Mouse (Mus musculus): Measurements from ENCODE around the gene Cir1.

The Cir1 gene

GRCm38 (mm10) chr2:73271459-73272161 is 40.9 kb downstream of the Cir1 start, which contains the start of gene Sp9:
TSS of gene Sp9 (plus strand) at chr2:73271925.
- peak; percentile 54 to 64 for DNase-seq

DNA sequence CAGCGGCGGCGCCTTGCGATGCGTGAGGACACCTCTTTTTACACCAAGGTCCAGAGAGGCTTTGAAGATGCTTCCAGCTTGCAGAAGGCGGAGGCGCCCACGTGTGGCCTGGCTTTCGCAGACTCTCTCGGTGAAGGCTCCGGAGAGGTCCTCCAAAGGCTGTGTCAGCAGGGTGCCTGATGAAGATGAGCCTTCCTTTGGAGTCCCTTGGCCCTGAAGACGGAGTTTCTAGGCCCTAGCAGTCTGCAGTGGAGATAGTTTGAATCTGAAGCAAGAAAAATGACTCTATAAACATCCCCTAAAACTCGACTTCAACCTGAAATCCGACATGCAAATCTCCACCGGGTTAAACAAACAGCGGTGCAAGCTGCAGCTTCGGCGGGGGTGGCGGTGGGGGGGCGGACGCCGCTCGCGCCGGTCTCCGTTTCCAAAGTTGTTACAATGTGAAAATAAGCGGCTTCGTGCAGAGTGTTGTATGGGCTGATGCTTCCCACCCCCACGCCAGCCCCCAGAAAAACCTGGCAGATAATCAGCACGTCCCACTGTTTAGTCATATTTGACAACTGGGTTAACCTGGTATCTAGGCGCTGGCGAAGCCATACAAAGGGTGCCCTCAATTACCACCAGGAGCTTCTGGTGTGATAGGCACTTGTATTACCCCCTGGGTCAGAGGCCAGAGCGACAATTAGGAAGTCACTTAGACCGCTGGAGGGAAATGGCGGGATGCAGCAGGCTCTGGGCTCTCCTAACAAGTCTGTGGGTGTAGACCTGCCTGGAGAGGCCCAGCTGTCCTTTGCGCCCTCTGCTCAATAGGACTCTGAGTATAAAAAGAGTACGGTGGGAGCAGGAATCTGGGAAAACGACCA is 41.7 kb downstream of the Cir1 start:
- peak; percentile 13 to 51 for DNase-seq

DNA sequence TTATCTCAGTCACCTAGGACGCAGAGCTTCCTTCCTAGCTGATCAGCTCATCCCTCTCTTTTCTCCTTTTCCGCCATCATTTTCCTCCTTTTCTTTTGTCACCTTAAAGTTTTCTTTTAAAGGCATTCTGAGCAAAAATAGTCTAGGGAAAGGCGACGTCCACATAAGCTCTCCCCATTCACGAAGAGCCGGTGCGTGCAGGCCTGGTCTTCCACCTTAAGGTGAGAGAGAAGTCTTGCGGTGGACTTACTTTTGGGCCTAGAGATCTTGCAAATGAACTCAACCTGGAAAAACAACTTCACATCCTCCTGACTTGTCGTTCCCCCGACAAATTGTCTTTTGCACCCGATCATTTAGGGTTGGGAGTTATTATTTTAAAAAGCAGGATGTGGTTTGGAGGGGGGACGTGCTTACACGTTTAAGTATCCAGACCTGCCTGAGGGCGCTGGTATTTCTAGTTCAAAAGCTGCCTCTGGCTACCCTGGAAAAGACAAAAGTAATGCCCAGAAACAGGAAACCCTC is 42.4 kb downstream of the Cir1 start:
- peak in 1 of 2 experiments; percentile 42 for DNase-seq

GRCm38 (mm10) chr2:73269666-73270065 is 42.8 kb downstream of the Cir1 start:
- DNase-seq: peak; percentile 33 to 38

DNA sequence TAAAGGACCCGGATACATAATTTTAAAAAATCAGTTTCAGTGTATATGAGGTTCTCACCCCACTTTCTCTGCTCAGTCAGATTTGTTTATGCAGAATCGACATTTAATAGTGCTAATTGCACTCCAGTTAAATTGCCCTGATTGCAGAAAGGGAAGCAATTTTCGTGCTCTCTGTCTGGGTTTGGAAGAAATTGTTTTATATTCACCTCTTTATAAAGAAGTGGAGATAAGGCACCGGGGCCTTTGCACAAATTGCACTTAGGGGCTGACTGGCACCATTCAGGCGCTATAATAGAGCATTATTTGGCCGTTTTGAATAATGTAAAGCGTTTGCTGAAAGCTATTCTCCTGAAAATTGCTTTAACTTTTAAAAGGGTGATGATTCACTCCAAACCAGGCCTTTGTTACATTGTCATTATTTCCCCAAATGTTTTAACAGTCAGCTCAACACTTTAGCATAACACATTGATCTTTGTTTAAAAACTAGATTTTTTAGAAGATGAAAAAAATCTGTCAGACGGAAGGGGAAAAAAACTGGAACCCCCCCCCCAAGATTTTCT is 43.6 kb downstream of the Cir1 start:
- DNase-seq: peak in 1 of 2 experiments; percentile 22

DNA sequence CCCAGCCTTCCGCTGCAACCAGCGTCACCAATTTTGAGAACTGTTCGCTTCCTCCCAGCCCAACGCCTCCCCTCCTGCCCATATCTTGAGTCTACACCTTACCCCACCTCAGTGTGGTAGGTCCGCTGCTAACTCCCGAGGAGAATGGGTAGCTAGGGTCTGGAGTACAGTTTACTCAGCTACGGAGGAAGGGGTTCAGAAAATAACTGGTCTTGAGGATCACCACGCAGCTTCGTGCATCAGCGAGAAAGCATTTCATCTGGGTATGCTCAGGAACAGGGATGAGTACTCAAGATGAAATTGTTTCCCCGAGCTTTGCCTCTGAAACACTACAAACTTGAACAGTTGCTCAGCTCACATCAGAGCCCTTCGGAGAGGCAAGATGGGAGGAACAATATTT is 44.2 kb downstream of the Cir1 start:
- peak in 1 of 2 experiments; percentile 28 for DNase-seq

DNA sequence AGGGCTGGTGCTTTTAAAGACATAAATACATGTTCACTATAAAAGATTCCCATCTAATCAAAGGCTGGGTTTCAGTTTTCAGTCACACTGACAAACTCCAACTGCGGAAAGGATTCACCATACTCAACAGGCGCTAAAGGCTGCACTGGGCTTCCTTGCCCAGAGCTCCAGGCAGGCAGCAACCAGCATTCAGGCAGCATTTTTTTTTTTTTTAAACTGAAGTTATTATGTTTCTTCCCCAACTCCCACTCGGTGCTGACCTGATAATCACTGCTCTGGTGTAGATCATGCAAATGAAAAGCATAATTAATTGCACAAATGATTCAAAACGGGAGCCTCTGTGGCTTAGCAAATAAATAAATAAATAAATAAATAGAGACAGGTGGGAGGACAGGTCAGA is 44.7 kb downstream of the Cir1 start:
- DNase-seq: peak in 1 of 2 experiments; percentile 22

DNA sequence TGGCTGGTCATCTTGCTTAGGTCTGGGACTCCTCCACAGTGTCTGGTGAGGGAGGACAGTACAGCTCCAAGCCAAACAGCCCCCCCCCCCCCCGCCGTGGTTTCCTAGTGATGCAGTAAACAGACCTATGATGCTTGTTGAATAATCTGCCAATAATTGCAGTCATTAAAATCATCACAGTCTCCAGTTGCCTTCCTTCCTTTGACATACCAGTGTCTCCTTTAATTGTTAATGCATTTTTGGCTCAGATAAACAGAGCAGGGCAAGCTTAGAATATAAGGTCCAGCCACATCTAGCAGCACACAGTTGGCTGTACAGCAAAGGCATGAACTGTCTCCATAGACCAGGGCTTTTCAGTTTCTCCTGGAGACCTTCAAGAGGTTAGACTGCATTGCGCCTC is 45.3 kb downstream of the Cir1 start:
- peak in 1 of 2 experiments; percentile 3 for DNase-seq

GRCm38 (mm10) chr2:73266623-73267022 is 45.9 kb downstream of the Cir1 start:
- no peak for DNase-seq

- DNase-seq: peak; percentile 26 to 36
Observed at GRCm38 (mm10) chr2:73266011-73266410, 46.5 kb downstream of the Cir1 start.

DNA sequence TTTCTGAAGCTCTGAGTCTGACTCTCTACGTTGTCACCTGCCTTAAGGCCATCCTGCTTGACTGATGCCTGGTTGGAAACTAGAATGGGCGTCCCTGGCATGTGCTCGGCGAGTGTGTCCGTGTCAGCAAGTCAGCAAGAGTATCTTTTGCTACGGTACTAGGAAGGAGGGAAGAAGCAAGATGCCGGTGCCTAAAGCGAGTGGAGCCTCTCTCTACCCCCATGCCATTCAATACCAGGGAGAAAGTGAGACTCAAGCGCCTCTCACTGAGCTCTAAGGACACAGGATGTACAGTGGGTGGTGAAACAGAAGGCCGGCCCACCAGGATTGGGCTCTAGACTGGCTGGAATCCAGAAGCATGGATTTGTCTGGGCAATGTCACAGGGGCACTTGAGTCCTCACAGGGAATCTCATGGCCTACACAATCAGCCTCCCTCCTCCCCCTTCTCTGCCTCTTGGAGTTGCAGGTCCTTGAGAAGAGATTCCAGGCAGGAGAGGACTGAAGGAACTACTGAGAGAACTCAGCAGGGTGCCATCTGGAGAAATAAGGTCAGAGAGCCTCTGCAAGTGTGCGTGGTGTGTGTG is 47.8 kb downstream of the Cir1 start:
- peak; percentile 25 to 45 for DNase-seq

DNA sequence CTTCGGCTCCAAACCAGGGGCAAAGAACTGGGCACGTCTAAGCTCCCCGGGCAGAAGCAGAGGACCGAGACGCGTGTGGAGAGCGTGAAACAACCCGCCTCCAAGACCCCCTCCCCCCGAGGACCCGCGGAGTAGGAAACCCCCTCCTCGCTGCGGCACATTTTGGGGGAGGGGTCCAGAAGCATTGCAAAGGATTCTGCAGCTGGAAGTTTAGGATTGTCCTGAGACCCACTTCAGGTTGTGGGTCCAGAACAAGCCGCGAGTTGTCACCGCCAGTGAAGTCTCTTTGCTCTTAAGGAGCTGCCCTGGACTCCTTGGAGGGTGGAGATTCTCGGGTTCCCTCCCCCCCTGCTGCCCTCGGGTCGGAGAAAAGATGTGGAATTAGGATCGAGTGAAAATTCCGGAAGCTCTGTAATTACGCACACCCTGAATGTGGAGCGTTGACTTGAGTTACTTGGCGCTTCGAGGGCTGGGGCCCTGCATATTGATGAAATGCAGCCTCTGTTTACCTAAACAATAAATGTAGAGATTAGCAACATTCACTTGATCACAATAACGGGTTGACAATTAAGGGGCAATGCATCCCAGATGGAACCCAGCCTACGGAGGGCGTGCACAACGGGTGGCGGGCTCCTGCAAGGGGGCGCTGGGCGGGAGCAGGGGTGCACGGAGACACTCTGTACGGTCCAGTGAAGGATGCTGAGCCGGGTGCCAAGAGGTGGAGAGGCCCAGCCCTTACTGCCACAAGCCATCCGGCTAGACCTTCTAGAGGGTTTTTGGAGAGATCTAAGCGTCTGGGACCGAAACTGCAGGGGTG is 48.5 kb downstream of the Cir1 start:
- DNase-seq: peak; percentile 24 to 25

DNA sequence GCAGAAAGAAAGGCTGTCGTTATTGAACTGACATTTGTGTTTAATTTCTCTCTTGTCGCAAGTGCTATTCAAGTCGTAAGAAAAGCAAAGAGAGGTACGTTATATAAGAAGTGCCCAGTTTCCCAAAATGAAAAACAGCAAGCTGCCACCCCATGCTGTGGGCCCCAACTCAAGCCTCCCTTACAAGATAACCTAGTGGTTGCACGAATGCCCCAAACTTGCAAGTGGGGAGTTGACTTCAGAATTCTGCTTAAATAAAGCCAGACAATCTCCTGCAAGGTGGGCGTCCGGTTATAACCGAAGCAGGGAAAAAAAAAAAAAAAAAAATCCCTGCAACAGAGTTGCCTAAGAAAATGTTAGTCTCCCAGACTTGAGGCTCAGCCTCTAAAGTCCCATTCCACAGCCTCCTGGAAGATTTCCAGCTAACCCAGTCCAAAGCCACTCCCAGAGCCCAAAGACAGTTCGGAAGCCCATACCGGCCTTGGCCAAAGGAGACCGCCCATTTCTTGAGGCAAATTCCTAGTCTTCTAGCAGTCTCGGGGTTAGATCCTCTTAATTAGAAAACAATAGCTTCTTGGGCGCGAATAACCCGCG is 49.2 kb downstream of the Cir1 start:
- DNase-seq: peak; percentile 16 to 29

DNA sequence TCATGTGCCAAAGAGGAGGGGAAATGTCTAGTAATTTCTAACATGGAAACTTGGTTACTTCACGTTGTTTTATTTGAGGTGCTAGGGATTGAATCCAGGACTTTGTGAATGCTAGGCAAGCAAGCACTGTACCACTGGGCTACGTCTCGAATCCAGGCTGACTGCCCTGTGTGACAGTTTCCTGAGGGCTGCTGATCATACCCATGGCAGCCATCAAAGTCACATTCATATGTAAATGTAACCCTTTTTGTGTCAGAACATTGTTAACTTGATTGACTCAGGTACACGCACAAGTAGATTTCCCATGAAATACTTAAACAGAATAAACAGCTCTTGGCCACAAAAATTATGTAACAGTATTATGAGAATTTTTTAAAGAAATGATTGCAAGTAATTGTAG is 63.8 kb downstream of the Cir1 start:
- no peak for DNase-seq

GRCm38 (mm10) chr2:73241299-73241698 is 71.2 kb downstream of the Cir1 start:
- no peak for DNase-seq
